Mouse (Mus musculus): ENCODE results near the gene Ephb2. TPM values are rescaled to one million over a fixed set of nuclear protein-coding genes. Genes with fewer than 3 reads are reported as not detected.
A peak's percentile ranks its signal among the peaks of the same experiment; 100 is the strongest.

Gene Ephb2
- polyA plus RNA-seq, 1 experiment = 21.7 TPM

DNA sequence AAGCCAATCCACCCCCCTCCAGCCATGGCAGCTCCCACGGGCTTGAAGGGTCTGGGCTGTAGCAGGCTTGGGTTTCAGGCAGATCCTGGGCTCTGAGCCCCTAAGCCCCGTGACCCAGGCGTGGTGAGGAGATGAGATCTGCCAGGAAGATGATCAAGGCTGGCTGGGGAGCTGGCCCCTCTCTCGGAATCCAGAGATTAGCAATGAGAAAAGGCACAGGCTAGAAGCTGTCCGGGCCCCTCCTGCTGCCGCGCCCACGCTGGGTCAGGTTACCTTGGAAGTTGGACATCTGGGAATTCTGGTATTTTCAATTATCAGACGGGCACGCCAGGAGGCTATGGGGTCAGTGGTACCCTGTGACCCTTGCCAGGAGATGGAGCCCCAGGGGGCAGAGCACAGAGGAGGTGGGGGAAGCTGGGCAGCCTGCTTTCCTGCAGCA, 150.3 kb downstream of the Ephb2 start:
- H3ac ChIP-seq (ENCODE audit: control insufficient read depth, insufficient read length) = no peak overlapping the region
- H3K4me3 ChIP-seq = no peak overlapping the region
- no peaks in the 10 kb centered on the region for H3K36me3 ChIP-seq (ENCODE audit: control insufficient read depth, insufficient read depth)
- peak in 1 of 3 experiments; percentile 32 for TF ChIP-seq MYOD1 (IDR thresholded peaks at IDR 0.05; ENCODE audit: control insufficient read depth in 1 of 3, insufficient read length in 2 of 3, low read depth in 2 of 3)
- TF ChIP-seq SRF (IDR thresholded peaks at IDR 0.05; ENCODE audit: control insufficient read depth, insufficient read length, low read depth) = no peak
- peak overlapping the region; percentile 9 for H3K4me2 ChIP-seq (ENCODE audit: low read depth)
- H3K79me2 ChIP-seq (ENCODE audit: control insufficient read depth, insufficient read depth) = no peaks in the 10 kb centered on the region
- no peaks in the 10 kb centered on the region for H3K27me3 ChIP-seq (ENCODE audit: control insufficient read depth, insufficient read depth, insufficient read length)

DNA sequence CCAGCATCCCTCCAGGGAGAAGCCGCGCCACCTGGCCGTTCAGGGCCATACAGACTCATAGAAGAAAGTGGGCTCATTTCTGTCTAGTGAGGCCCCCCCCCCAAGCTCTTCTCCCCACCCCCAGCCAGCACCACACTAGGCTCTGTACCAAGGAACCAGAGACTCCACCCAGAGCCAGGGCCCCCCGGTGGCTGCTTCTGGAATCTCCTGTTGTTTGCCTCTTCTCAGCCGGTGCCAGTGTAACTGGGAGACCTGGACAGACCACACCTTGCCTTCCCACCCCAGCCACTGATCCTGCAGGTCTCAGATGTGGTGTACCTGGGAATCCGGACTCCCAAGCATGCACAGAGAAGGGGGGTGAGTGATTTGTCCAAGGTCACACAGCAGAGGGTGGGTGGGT, 151.3 kb downstream of the Ephb2 start:
- no peak overlapping the region for H3K4me2 ChIP-seq (ENCODE audit: low read depth)
- H3K36me3 ChIP-seq (ENCODE audit: control insufficient read depth, insufficient read depth) = no peaks in the 10 kb centered on the region

DNA sequence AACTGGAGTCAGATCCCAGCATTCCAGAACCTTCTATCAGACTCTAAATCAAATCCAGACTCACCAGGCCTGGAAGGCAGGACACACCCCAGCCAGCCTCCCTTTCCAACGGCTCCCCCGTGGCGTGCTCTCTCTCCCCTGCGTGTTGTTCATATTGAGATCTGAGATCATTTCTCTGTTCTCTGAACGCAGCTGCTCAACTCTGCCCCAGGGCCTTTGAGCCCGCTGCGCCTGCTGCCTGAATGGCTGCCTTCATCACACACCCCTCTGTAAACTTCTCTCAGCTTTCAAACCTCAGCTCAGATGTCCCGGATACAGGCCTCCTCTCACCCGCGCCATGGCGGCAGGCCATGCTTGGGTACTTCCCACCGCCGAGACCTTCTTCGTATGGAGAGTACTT, 155.1 kb downstream of the Ephb2 start:
- no peak overlapping the region for H3K4me2 ChIP-seq (ENCODE audit: low read depth)
- no peaks in the 10 kb centered on the region for H3K27me3 ChIP-seq (ENCODE audit: control insufficient read depth, insufficient read depth, insufficient read length)
- H3K36me3 ChIP-seq (ENCODE audit: control insufficient read depth, insufficient read depth) = no peaks in the 10 kb centered on the region
- no peaks in the 10 kb centered on the region for H3K79me2 ChIP-seq (ENCODE audit: control insufficient read depth, insufficient read depth)
- H3ac ChIP-seq (ENCODE audit: control insufficient read depth, insufficient read length) = no peak overlapping the region
- no peak for TF ChIP-seq CEBPB (IDR thresholded peaks at IDR 0.05; ENCODE audit: insufficient read depth, poor library complexity, severe bottlenecking)
- TF ChIP-seq MYOG (IDR thresholded peaks at IDR 0.05; ENCODE audit: control insufficient read depth in 1 of 3, insufficient read depth in 1 of 3, insufficient read length in 2 of 3, low read depth in 2 of 3) = no peak
- TF ChIP-seq POLR2A (IDR thresholded peaks at IDR 0.05; ENCODE audit: insufficient read length, low read depth) = no peak
- no peak for TF ChIP-seq MAX (IDR thresholded peaks at IDR 0.05; ENCODE audit: low read depth)
- TF ChIP-seq REST (IDR thresholded peaks at IDR 0.05; ENCODE audit: insufficient read depth, insufficient read length) = no peak
- H3K4me3 ChIP-seq = no peak overlapping the region

More for the DNA sequence above, 151.3 kb downstream of the Ephb2 start:
- Histone ChIP-seq H3ac (ENCODE audit: control insufficient read depth, insufficient read length) (no peak overlapping the region), H3K27me3 (ENCODE audit: control insufficient read depth, insufficient read depth, insufficient read length) (no peaks in the 10 kb centered on the region), H3K4me3 (no peak overlapping the region), H3K79me2 (ENCODE audit: control insufficient read depth, insufficient read depth) (no peaks in the 10 kb centered on the region)
- TF ChIP-seq USF1 (IDR thresholded peaks at IDR 0.05; ENCODE audit: low read depth) = no peak
- TF ChIP-seq SRF (IDR thresholded peaks at IDR 0.05; ENCODE audit: control insufficient read depth, insufficient read length, low read depth) = no peak
- TF ChIP-seq MYOD1 (IDR thresholded peaks at IDR 0.05; ENCODE audit: control insufficient read depth in 1 of 3, insufficient read length in 2 of 3, low read depth in 2 of 3) = no peak
- TF ChIP-seq POLR2A (IDR thresholded peaks at IDR 0.05; ENCODE audit: insufficient read length, low read depth) = no peak
- TF ChIP-seq MAX (IDR thresholded peaks at IDR 0.05; ENCODE audit: low read depth) = no peak
- TF ChIP-seq POLR2AphosphoS2 (IDR thresholded peaks at IDR 0.05; ENCODE audit: insufficient read length, low read depth) = no peak
- no peak for TF ChIP-seq E2F4 (IDR thresholded peaks at IDR 0.05; ENCODE audit: insufficient read depth)
- TF ChIP-seq MYOG (IDR thresholded peaks at IDR 0.05; ENCODE audit: control insufficient read depth in 1 of 3, insufficient read depth in 1 of 3, insufficient read length in 2 of 3, low read depth in 2 of 3) = no peak
- no peak for TF ChIP-seq TCF12 (IDR thresholded peaks at IDR 0.05; ENCODE audit: insufficient read depth, poor library complexity, severe bottlenecking)
- TF ChIP-seq TCF3 (IDR thresholded peaks at IDR 0.05; ENCODE audit: insufficient read length, low read depth) = no peak
- TF ChIP-seq CEBPB (IDR thresholded peaks at IDR 0.05; ENCODE audit: insufficient read depth, poor library complexity, severe bottlenecking) = no peak
- no peak for TF ChIP-seq REST (IDR thresholded peaks at IDR 0.05; ENCODE audit: insufficient read depth, insufficient read length)

DNA sequence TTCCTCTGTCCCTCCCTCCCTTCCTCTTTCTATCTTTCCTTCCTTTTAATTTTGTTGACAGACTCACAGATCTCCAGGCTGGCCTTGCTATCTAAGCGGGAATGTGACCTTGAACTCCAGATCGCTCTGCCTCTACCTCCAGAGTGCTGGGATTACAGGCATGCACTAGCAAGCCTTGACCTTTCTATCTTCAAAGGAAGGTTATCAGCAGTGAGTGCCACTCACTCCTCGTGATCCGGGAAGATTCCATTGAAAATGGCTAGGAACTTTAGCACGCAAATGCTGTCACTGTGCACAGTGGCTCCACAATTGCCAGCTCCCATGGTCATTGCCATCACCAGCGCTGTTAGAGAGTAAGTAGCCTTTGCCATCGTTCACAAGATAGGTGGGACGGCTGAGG, 156.6 kb downstream of the Ephb2 start:
- Histone ChIP-seq H3K79me2 (ENCODE audit: control insufficient read depth, insufficient read depth) (no peaks in the 10 kb centered on the region), H3ac (ENCODE audit: control insufficient read depth, insufficient read length) (no peak overlapping the region), H3K4me2 (ENCODE audit: low read depth) (no peak overlapping the region), H3K36me3 (ENCODE audit: control insufficient read depth, insufficient read depth) (no peaks in the 10 kb centered on the region), H3K27me3 (ENCODE audit: control insufficient read depth, insufficient read depth, insufficient read length) (no peaks in the 10 kb centered on the region), H3K4me3 (no peak overlapping the region)
- TF ChIP-seq CEBPB (IDR thresholded peaks at IDR 0.05; ENCODE audit: insufficient read depth, poor library complexity, severe bottlenecking) = no peak
- TF ChIP-seq POLR2AphosphoS2 (IDR thresholded peaks at IDR 0.05; ENCODE audit: insufficient read length, low read depth) = no peak
- TF ChIP-seq TCF3 (IDR thresholded peaks at IDR 0.05; ENCODE audit: insufficient read length, low read depth) = no peak

DNA sequence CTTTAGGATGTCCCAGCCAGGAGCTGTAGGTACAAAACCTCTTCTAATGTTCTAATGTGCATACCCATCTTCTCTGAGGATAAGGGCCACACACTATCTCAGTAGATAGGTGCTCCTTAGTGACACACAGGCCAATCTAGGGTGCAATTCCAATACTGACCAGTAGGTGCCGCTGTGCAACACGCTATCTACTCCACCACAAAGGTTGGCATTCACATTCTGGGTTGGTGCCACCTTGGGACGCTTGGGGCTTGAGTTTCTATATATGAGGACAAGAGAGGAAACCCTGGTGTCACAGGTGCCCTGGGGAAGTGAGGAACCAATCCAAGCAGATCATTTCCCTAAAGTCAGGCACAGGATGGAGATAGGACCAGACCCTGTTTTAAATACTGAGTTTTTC, 157.3 kb downstream of the Ephb2 start:
- H3K36me3 ChIP-seq (ENCODE audit: control insufficient read depth, insufficient read depth) = no peaks in the 10 kb centered on the region
- H3ac ChIP-seq (ENCODE audit: control insufficient read depth, insufficient read length) = no peak overlapping the region
- H3K27me3 ChIP-seq (ENCODE audit: control insufficient read depth, insufficient read depth, insufficient read length) = no peaks in the 10 kb centered on the region
- no peak overlapping the region for H3K4me2 ChIP-seq (ENCODE audit: low read depth)
- H3K79me2 ChIP-seq (ENCODE audit: control insufficient read depth, insufficient read depth) = no peaks in the 10 kb centered on the region
- TF ChIP-seq SRF (IDR thresholded peaks at IDR 0.05; ENCODE audit: control insufficient read depth, insufficient read length, low read depth) (no peak), POLR2A (IDR thresholded peaks at IDR 0.05; ENCODE audit: insufficient read length, low read depth) (no peak), MYOG (IDR thresholded peaks at IDR 0.05; ENCODE audit: control insufficient read depth in 1 of 3, insufficient read depth in 1 of 3, insufficient read length in 2 of 3, low read depth in 2 of 3) (no peak), TCF12 (IDR thresholded peaks at IDR 0.05; ENCODE audit: insufficient read depth, poor library complexity, severe bottlenecking) (no peak), MAX (IDR thresholded peaks at IDR 0.05; ENCODE audit: low read depth) (no peak), REST (IDR thresholded peaks at IDR 0.05; ENCODE audit: insufficient read depth, insufficient read length) (no peak), MYOD1 (IDR thresholded peaks at IDR 0.05; ENCODE audit: control insufficient read depth in 1 of 3, insufficient read length in 2 of 3, low read depth in 2 of 3) (no peak), CEBPB (IDR thresholded peaks at IDR 0.05; ENCODE audit: insufficient read depth, poor library complexity, severe bottlenecking) (no peak), USF1 (IDR thresholded peaks at IDR 0.05; ENCODE audit: low read depth) (no peak), E2F4 (IDR thresholded peaks at IDR 0.05; ENCODE audit: insufficient read depth) (no peak), TCF3 (IDR thresholded peaks at IDR 0.05; ENCODE audit: insufficient read length, low read depth) (no peak), POLR2AphosphoS2 (IDR thresholded peaks at IDR 0.05; ENCODE audit: insufficient read length, low read depth) (no peak)
- H3K4me3 ChIP-seq = no peak overlapping the region

Measured in myocyte (in vitro differentiated cells).